Mouse (Mus musculus) neural tube, embryonic 12.5 days (tissue): Measurements from ENCODE around the gene Tbx10. TPM values are rescaled to one million over a fixed set of nuclear protein-coding genes. Genes with fewer than 3 reads are reported as not detected.

ENCODE experiments used
- ATAC-seq: fragments of 200-750 bp; cut with Nextera tagmentation; 2 replicates; pipeline ENCODE4 v1.8.0; 2017; ENCODE audit warnings: low read depth, mild to moderate bottlenecking, moderate TSS enrichment, moderate library complexity; ENCODE audit not compliant: low FRiP score
- H3K27ac ChIP-seq: fragments of 300-500 bp; sonication (generic); 2 replicates; pipeline ENCODE4 v1.5.1; 2016
- H3K27me3 ChIP-seq: fragments of 300-500 bp; sonication (generic); replicated peaks from 2 replicates; pipeline ENCODE4 v1.6.1; 2016; ENCODE audit warnings: mild to moderate bottlenecking
- H3K36me3 ChIP-seq: fragments of 300-500 bp; sonication (generic); 2 replicates; pipeline ENCODE4 v1.6.1; 2016; ENCODE audit warnings: mild to moderate bottlenecking
- H3K4me1 ChIP-seq: fragments of 300-500 bp; sonication (generic); 2 replicates; pipeline ENCODE4 v1.6.1; 2016
- H3K4me2 ChIP-seq: fragments of 300-500 bp; sonication (generic); replicated peaks from 2 replicates; pipeline ENCODE4 v1.6.1; 2016; ENCODE audit warnings: mild to moderate bottlenecking
- H3K4me3 ChIP-seq: fragments of 300-500 bp; sonication (generic); 2 replicates; pipeline ENCODE4 v1.5.1; 2016
- H3K9ac ChIP-seq: fragments of 300-500 bp; sonication (generic); 2 replicates; pipeline ENCODE4 v1.6.1; 2016; ENCODE audit warnings: mild to moderate bottlenecking
- H3K9me3 ChIP-seq: fragments of 300-500 bp; sonication (generic); 2 replicates; pipeline ENCODE4 v1.6.1; 2016; ENCODE audit warnings: mild to moderate bottlenecking
- WGBS: fragments of 180-500 bp; shearing (Covaris S2); methylation state at CpG from one replicate; pipeline ENCODE4 v1.1.7; 2016; 5-methylcytosine and 5-hydroxymethylcytosine counted together
- polyA plus RNA-seq: library from polyadenylated mRNA; unstranded; fragments of >200 nt; fragmentation: Nextera tagmentation; extraction: Ambion mirVana; gene quantifications from 2 replicates; pipeline ENCODE4 v1.2.1, GENCODE M21; 2016

Tbx10 gene
- polyA plus RNA-seq, 1 experiment from 2014 or later: not detected

DNA sequence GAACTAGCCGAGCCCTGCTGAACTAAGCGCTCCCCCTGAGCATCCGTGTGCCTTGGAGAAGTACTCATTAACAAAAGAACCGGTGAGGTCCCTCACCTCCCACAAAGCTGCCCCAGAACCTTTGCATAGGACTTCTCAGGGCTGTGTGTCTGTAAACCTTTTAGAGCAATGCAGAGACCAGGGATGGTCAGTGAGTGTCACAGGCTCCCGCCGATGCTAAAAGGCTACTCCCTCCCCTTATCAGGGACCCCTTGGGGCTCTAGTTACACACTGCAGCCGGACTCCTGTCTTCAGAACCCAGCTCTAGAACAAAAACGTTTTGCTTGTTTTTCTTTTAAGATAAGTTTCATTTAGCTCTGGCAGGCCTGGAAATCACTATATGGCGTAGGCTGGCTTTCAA, 20.5 kb downstream of the Tbx10 start:
- peak; percentile 53; the same call in 1 of the 2 replicates for ATAC-seq
- no peak overlapping the region for H3K27ac ChIP-seq
- no peaks in the 10 kb centered on the region for H3K27me3 ChIP-seq

DNA sequence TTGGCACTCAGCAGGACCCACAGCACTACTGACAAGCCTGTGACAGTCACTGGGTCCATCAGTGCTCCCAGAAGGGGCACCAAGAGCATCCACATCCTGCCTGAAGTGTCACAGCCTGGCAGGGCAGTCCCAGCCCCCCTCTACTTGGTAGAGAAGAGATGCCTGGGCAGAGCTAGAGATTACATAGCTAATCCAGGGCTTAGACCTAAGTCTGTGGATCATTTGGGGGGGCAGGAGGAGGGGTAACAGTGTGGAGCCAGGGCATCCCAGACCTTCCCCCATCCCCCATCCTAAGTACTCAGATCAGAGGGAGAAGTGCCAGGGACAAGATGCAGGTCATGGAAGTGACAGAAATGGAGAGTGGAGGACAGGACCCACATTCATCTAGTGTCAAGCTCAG, 22.2 kb downstream of the Tbx10 start:
- Histone ChIP-seq H3K4me3 (no peak overlapping the region), H3K36me3 (peaks cover 7% of the 10 kb centered on the region; the same call in 1 of the 2 replicates), H3K4me2 (no peak overlapping the region), H3K4me1 (peaks cover 6% of the 10 kb centered on the region), H3K27ac (no peak overlapping the region), H3K9ac (no peak overlapping the region), H3K27me3 (0 out of 2 replicates have a peak, but pooled peaks cover 3% of the 10 kb centered on the region), H3K9me3 (no peaks in the 10 kb centered on the region)
- no peak for ATAC-seq

More for the DNA sequence above, 20.5 kb downstream of the Tbx10 start:
- Histone ChIP-seq H3K36me3 (peaks cover 24% of the 10 kb centered on the region), H3K9me3 (no peaks in the 10 kb centered on the region), H3K4me2 (peak overlapping the region; percentile 67), H3K4me1 (peaks cover 6% of the 10 kb centered on the region), H3K4me3 (peak overlapping the region; percentile 24; the same call in 1 of the 2 replicates), H3K9ac (0 out of 2 replicates have a peak overlapping the region, but pooled peaks have one; percentile 6)
- 23% methylated on average over 9 of the region's 9 CpGs for WGBS

DNA sequence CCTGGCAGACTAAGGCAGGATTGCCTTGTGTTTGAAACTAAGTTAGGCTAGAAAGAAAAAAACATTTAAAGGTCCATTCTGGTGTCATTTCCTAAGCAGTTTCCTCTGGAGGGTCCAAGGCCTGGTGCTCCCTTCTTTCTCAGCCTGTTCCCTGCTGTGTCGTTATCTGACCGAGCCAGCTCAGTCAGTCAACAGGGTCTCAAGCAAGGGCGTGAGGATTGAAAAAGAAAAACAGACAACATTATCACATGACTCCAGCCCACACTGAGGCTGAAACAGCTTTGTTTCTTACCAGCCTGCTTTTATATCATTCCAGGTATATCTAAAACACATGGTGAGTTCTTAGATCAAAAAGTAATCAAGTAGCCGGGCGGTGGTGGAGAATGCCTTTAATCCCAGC, 23.1 kb downstream of the Tbx10 start:
- no peak overlapping the region for H3K4me2 ChIP-seq
- 0 out of 2 replicates have a peak, but pooled peaks cover 3% of the 10 kb centered on the region for H3K27me3 ChIP-seq
- ATAC-seq: no peak
- H3K4me3 ChIP-seq: no peak overlapping the region
- no peaks in the 10 kb centered on the region for H3K36me3 ChIP-seq
- peaks cover 6% of the 10 kb centered on the region for H3K4me1 ChIP-seq
- no peak overlapping the region for H3K27ac ChIP-seq
- H3K9ac ChIP-seq: no peak overlapping the region
- 70% methylated on average over 5 of the region's 5 CpGs for WGBS
- H3K9me3 ChIP-seq: no peaks in the 10 kb centered on the region

DNA sequence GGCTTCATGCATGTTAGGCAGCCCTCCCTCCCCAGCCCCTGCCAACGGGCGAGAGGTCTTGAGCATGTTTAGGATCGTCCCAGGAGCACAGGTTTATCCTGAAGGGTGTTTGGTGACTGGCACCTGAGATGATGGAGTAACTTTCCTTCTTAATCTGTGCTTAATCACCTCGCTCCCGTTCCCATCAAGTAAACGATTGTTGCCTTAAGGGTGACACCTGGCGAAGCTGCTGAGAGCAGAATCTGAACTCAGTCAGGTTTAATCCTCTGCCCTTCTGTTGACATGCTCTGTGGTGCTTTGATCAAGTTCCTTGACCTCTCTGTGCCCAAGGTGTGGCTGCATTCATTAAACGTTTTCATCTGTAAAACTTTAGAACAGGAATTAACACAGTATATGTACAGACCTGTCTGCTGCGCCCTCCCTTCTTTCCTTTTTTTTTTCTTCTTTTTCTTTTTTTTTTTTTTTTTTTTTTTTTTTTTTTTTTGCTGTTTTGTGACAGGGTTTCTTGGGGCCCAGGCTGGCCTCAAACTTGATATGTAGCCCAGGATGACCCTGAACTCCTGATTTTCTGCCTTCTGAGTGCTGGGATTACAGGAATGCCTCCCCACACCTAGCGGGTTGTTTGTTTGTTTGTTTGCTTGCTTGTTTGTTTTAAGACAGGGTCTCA, 25.5 kb downstream of the Tbx10 start:
- 68% methylated on average over 10 of the region's 10 CpGs for WGBS
- ATAC-seq: no peak
- 0 out of 2 replicates have a peak, but pooled peaks cover 3% of the 10 kb centered on the region for H3K27me3 ChIP-seq
- no peak overlapping the region for H3K27ac ChIP-seq
- H3K4me2 ChIP-seq: no peak overlapping the region
- no peaks in the 10 kb centered on the region for H3K36me3 ChIP-seq
- no peak overlapping the region for H3K4me3 ChIP-seq
- no peaks in the 10 kb centered on the region for H3K4me1 ChIP-seq
- H3K9me3 ChIP-seq: no peaks in the 10 kb centered on the region
- no peak overlapping the region for H3K9ac ChIP-seq

DNA sequence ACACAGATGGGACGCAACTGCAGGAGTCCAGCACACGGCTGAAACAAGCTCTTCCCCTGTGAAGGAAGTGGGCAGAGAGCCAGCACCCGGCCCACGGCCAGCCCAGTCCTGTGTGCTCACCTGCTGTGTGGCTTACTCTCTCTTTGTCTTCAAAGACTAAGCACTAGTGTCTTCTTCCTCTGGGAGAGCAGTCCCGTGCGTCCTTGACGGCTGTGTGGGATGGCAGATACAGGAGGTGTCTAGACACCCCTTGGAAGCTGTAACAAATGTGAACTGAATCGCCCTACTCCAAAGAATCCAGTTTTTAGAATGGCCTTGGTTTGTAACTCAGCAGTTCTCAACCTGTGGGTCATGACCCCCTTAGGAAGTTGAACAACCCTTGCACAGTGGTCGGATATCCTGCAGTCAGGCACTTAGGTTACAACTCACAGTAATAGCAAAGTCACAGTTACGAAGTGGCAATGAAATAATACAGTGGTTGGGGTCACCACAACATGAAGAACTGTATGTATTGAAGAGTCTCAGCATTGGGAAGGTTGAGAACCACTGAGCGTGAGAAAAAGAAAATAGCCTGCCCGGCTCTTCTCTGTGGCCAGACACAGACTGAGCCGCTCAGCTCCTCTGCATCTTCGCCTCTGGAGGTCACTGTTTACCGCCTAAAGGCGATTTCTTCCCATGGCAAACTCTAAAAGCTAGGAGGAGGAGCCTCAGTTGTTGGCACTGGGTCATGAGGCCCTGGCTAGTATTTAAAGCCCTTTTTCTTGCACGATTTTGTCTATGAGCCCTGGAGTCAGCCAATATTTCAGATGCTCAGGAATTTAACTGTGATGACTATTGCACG, 26.4 kb downstream of the Tbx10 start:
- no peak overlapping the region for H3K4me3 ChIP-seq
- no peaks in the 10 kb centered on the region for H3K4me1 ChIP-seq
- H3K36me3 ChIP-seq: no peaks in the 10 kb centered on the region
- WGBS: 29% methylated on average over 18 of the region's 18 CpGs
- 0 out of 2 replicates have a peak, but pooled peaks cover 3% of the 10 kb centered on the region for H3K27me3 ChIP-seq
- no peak overlapping the region for H3K4me2 ChIP-seq
- no peak overlapping the region for H3K27ac ChIP-seq
- ATAC-seq: no peak
- H3K9ac ChIP-seq: no peak overlapping the region
- H3K9me3 ChIP-seq: no peaks in the 10 kb centered on the region

DNA sequence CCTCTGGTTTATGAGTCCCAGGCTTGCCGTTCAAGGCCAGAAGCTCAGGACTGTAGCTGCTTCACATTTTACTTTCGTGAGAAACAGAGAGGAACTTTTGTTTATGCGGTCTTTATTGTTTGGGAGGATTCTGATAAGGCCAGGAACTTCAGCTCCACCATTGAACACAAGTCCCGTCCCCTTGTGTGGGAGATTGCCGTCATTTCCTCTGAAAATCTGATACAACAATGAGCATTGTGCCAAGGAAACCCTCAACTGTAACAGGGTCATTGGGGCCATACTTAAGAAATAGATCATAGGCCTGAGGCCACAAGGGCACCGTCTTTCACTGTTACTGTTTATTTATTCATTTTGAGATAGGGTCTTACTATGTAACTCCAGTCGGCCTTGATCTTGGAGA, 30.6 kb downstream of the Tbx10 start:
- WGBS: 81% methylated on average over 7 of the region's 7 CpGs
- Histone ChIP-seq H3K4me2 (no peak overlapping the region), H3K4me3 (no peak overlapping the region), H3K9ac (no peak overlapping the region), H3K27me3 (0 out of 2 replicates have a peak, but pooled peaks cover 3% of the 10 kb centered on the region), H3K27ac (no peak overlapping the region), H3K4me1 (no peaks in the 10 kb centered on the region), H3K36me3 (no peaks in the 10 kb centered on the region), H3K9me3 (peaks cover 3% of the 10 kb centered on the region; the same call in 1 of the 2 replicates)
- ATAC-seq: no peak

DNA sequence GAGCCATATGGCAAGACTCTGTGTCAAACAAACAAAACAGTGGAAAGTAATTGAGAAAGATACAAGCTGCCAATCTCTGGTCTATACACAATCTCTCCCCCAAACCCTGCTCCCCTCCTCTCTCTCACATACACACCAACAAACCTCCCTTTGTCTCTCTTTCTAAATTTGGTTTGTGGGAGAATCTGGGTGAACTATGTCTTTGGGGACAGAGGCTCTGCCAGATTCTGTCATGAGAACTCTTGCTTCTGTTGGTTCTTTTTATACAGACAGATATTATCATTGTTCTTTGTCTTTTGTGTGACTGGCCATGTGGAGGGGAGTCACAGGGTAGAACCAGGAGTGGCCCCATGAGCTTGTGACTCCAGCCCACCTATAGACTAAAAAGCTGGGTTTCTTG, 35.0 kb downstream of the Tbx10 start:
- Histone ChIP-seq H3K9me3 (peaks cover 3% of the 10 kb centered on the region; the same call in 1 of the 2 replicates), H3K27me3 (no peaks in the 10 kb centered on the region), H3K4me1 (no peaks in the 10 kb centered on the region), H3K4me2 (no peak overlapping the region), H3K9ac (no peak overlapping the region), H3K27ac (no peak overlapping the region), H3K4me3 (no peak overlapping the region), H3K36me3 (no peaks in the 10 kb centered on the region)
- no peak for ATAC-seq

DNA sequence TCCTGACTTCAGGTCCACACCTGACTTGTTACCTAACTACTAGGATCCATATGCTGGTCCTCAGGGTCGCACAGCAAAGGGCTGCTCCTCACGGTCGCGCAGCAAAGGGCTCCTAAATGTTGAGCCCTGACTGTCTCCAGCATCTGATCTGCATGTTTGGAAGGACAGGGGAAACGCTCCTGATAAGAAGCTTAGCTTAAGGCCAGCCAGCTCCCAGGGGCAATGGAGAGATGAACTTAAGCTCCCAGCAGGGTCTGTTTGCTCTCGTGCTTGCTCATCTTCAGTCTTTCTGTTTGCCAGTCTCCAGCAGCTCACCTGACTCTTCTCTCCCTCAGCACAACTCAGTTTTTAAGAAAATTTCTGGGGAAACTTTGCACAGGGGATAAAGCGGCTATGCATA, 40.1 kb downstream of the Tbx10 start:
- Histone ChIP-seq H3K9me3 (0 out of 2 replicates have a peak, but pooled peaks cover under 1% of the 10 kb centered on the region), H3K4me2 (no peak overlapping the region), H3K27ac (no peak overlapping the region), H3K4me3 (no peak overlapping the region), H3K36me3 (0 out of 2 replicates have a peak, but pooled peaks cover 2% of the 10 kb centered on the region), H3K27me3 (no peaks in the 10 kb centered on the region), H3K9ac (no peak overlapping the region), H3K4me1 (peaks cover 9% of the 10 kb centered on the region)
- no peak for ATAC-seq
- WGBS: 72% methylated on average over 7 of the region's 7 CpGs

DNA sequence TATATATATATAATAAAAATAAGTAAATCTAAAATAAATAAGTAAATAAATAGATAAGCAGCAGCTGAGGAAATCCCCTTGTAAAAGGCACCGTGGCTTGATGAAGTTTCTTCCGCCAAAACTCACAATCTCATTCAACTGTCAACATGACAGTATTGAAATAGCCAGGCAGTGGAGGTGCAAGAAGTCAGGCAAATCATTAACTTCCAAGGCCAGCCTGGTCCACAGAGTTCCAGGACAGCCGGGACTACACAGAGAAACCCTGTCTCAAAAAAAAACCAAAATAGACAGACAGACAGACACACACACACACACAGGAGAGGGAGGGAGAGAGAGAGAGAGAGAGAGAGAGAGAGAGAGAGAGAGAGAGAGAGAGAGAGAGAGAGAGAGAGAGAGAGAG, 40.7 kb downstream of the Tbx10 start:
- no peaks in the 10 kb centered on the region for H3K27me3 ChIP-seq
- no peak for ATAC-seq
- no peak overlapping the region for H3K9ac ChIP-seq
- no peak overlapping the region for H3K27ac ChIP-seq
- 0 out of 2 replicates have a peak, but pooled peaks cover 2% of the 10 kb centered on the region for H3K36me3 ChIP-seq
- H3K9me3 ChIP-seq: no peaks in the 10 kb centered on the region
- 74% methylated on average over 3 of the region's 3 CpGs for WGBS
- peaks cover 9% of the 10 kb centered on the region for H3K4me1 ChIP-seq
- H3K4me3 ChIP-seq: no peak overlapping the region
- no peak overlapping the region for H3K4me2 ChIP-seq

DNA sequence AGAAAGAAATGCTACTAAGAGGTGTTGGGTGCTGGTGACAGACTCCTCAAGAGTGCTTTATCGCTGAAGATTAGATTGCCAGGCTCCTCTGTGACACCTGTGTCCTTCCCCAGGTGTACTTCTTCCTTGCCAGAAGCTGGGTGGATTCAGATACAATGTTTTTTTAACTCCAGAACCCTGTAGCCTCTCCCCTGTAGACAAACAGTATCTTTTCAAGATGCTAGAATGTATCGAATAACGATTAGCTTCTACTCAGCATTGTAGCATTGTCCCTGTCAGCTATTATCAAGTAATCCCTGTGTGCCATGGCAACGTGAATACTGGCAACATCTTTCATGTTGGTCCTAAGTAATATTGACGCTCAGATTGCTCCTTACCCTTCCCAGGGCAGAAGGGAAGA, 41.2 kb downstream of the Tbx10 start:
- no peak overlapping the region for H3K9ac ChIP-seq
- ATAC-seq: no peak
- WGBS: 65% methylated on average over 5 of the region's 5 CpGs
- no peak overlapping the region for H3K4me2 ChIP-seq
- H3K27me3 ChIP-seq: no peaks in the 10 kb centered on the region
- no peak overlapping the region for H3K27ac ChIP-seq
- H3K36me3 ChIP-seq: 0 out of 2 replicates have a peak, but pooled peaks cover 2% of the 10 kb centered on the region
- H3K4me1 ChIP-seq: peaks cover 9% of the 10 kb centered on the region
- H3K9me3 ChIP-seq: no peaks in the 10 kb centered on the region
- H3K4me3 ChIP-seq: no peak overlapping the region

DNA sequence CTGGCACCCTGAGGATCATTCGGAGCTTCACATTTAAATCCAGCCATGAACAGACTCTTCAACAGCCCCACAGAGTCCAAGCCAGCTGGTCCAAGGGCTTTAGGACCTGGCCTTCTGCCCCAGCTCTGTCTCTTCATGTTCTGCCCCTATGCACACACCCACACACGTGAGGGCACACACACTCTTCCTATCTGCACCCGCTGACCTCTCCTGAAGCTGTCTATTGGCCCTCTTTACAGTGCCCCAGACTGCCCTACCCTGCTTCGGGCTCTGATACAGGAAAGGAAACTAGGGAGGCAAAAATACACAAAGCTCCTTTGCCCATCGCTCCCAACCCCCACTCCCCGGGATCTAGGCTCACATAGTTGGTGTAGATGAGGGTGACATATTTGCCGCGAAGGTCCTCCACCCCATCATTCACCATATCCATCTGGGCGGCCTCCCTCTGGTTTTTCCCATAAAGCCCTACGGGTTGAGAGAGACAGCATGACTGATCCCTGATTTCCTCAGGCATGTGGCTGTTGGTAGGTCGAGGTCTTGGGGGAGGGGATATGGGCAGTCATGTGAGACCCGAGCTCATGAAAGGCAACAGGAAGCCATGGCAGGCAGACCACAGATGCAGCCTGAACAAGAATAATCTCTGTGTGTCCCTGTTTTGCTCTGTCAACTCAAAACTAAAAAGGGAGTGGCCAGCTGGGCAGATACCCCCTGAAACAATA, 43.9 kb downstream of the Tbx10 start:
- 71% methylated on average over 12 of the region's 12 CpGs for WGBS

More for the DNA sequence above, 43.9 kb downstream of the Tbx10 start:
- no peak for ATAC-seq
- H3K9me3 ChIP-seq: no peaks in the 10 kb centered on the region
- H3K4me1 ChIP-seq: peaks cover 9% of the 10 kb centered on the region
- H3K27ac ChIP-seq: no peak overlapping the region
- H3K27me3 ChIP-seq: no peaks in the 10 kb centered on the region
- 0 out of 2 replicates have a peak, but pooled peaks cover 2% of the 10 kb centered on the region for H3K36me3 ChIP-seq
- no peak overlapping the region for H3K4me3 ChIP-seq
- no peak overlapping the region; the same call in 1 of the 2 replicates for H3K4me2 ChIP-seq
- no peak overlapping the region for H3K9ac ChIP-seq
